Mouse (Mus musculus) lung, postnatal 0 days (tissue): Measurements from ENCODE around the gene B3galt2. TPM values are rescaled to one million over a fixed set of nuclear protein-coding genes. Genes with fewer than 3 reads are reported as not detected.

ENCODE experiments used
- ATAC-seq: fragments of 200-750 bp; cut with Nextera tagmentation; 2 replicates; pipeline ENCODE4 v1.8.0; 2017; ENCODE audit warnings: moderate library complexity
- DNase-seq: peaks from one replicate; pipeline ENCODE4 v3.0.0-alpha.2; 2016; ENCODE audit warnings: low spot score
- H3K27ac ChIP-seq: fragments of 300-500 bp; sonication (generic); 2 replicates; pipeline ENCODE4 v1.5.1; 2014; ENCODE audit warnings: antibody characterized with exemption, mild to moderate bottlenecking, low read length, mixed read lengths
- H3K27me3 ChIP-seq: fragments of 300-500 bp; sonication (generic); replicated peaks from 2 replicates; pipeline ENCODE4 v1.6.1; 2014; ENCODE audit warnings: low read length, mixed read lengths; ENCODE audit not compliant: insufficient read depth
- H3K36me3 ChIP-seq: fragments of 300-500 bp; sonication (generic); 2 replicates; pipeline ENCODE4 v1.6.1; 2014; ENCODE audit warnings: low read length, mixed read lengths; ENCODE audit not compliant: insufficient read depth
- H3K4me1 ChIP-seq: fragments of 300-500 bp; sonication (generic); 2 replicates; pipeline ENCODE4 v1.6.1; 2014; ENCODE audit warnings: antibody characterized with exemption, low read depth, low read length, mixed read lengths; ENCODE audit not compliant: insufficient read depth
- H3K4me2 ChIP-seq: fragments of 300-500 bp; sonication (generic); replicated peaks from 2 replicates; pipeline ENCODE4 v1.6.1; 2014; ENCODE audit warnings: low read depth, mild to moderate bottlenecking, low read length, moderate library complexity, mixed read lengths
- H3K4me3 ChIP-seq: fragments of 300-500 bp; sonication (generic); 2 replicates; pipeline ENCODE4 v1.5.1; 2014; ENCODE audit warnings: low read depth, low read length
- H3K9ac ChIP-seq: fragments of 300-500 bp; sonication (generic); replicated peaks from 2 replicates; pipeline ENCODE4 v1.6.1; 2014; ENCODE audit warnings: low read depth, mild to moderate bottlenecking
- H3K9me3 ChIP-seq: fragments of 300-500 bp; sonication (generic); 2 replicates; pipeline ENCODE4 v1.6.1; 2016; ENCODE audit warnings: low read length, mixed read lengths
- CTCF ChIP-seq: IDR thresholded peaks from 2 replicates; pipeline ENCODE4 v1.5.1; 2016; ENCODE audit warnings: antibody characterized with exemption, mild to moderate bottlenecking
- EP300 ChIP-seq: IDR thresholded peaks from 2 replicates; pipeline ENCODE4 v1.6.1; 2016; ENCODE audit warnings: antibody characterized with exemption, mild to moderate bottlenecking, control low read depth
- WGBS: fragments of 180-500 bp; shearing (Covaris S2); extraction: QIAGEN DNeasy Blood & Tissue Kit; methylation state at CpG from one replicate; pipeline ENCODE4 v1.1.7; 2014; 5-methylcytosine and 5-hydroxymethylcytosine counted together
- polyA plus RNA-seq: library from polyadenylated mRNA; unstranded; fragments of >200 nt; fragmentation: Nextera tagmentation; extraction: Ambion mirVana; gene quantifications from 2 replicates; pipeline ENCODE4 v1.2.1, GENCODE M21; 2015

Gene B3galt2
- polyA plus RNA-seq, 1 experiment from 2014 or later = 0.13 TPM

DNA sequence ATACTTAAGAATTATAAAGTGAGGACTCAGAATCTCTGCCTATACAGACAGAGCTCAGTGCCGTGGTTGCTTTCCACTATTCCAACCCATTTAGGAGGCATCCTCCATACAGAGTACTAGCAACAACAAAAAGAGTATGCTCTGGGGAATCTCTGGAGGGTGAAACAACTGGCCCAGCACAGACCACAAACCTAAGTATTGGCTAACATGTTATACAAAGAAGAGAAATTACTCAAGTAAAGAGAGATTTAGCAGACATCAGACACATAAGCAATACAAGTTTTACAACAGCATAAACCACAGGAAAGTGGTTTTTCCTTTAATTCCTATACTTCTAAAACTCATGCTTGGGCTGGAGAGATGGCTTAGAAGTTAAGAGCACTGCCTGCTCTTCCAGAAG lies 17.8 kb upstream of the B3galt2 start:
- no peak overlapping the region for H3K4me2 ChIP-seq
- H3K9me3 ChIP-seq = no peaks in the 10 kb centered on the region
- no peak overlapping the region for H3K27ac ChIP-seq
- no peak overlapping the region for H3K9ac ChIP-seq
- ATAC-seq = no peak
- no peak overlapping the region for H3K4me3 ChIP-seq
- no peaks in the 10 kb centered on the region for H3K4me1 ChIP-seq
- no peak for TF ChIP-seq EP300
- no peak for TF ChIP-seq CTCF
- no peak for DNase-seq
- H3K36me3 ChIP-seq = peaks cover 8% of the 10 kb centered on the region; the same call in 1 of the 2 replicates
- H3K27me3 ChIP-seq = no peaks in the 10 kb centered on the region
- 81% methylated on average over 1 of the region's 1 CpGs for WGBS

DNA sequence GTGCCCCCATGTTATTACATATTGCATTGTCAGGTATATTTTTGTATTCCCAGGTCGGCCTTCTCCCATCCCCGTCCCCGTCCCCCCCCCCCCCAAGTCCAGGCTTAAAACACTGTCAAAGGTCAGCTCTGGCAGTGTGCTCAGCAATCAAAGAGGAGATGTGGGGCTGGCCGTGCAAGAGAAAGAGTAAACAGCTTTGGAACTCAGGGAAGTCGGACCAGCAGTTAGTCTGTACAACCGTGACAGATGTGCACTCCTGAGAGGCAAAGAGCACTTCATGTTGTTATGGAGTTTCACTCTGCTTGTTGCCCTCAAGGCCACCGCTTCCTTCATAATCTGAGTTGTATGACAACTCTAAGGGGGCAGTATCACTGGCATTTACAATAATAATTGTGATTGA lies 9.1 kb upstream of the B3galt2 start:
- DNase-seq (no peak), ATAC-seq (0 out of 2 replicates have a peak, but pooled peaks have one; percentile 21)
- Histone ChIP-seq H3K4me3 (no peak overlapping the region), H3K27me3 (no peaks in the 10 kb centered on the region), H3K4me2 (no peak overlapping the region), H3K36me3 (0 out of 2 replicates have a peak, but pooled peaks cover 5% of the 10 kb centered on the region), H3K27ac (peak overlapping the region; percentile 16; the same call in 1 of the 2 replicates), H3K9me3 (no peaks in the 10 kb centered on the region), H3K4me1 (no peaks in the 10 kb centered on the region), H3K9ac (no peak overlapping the region)
- TF ChIP-seq EP300 = no peak
- no peak for TF ChIP-seq CTCF
- WGBS = 40% methylated on average over 7 of the region's 7 CpGs

DNA sequence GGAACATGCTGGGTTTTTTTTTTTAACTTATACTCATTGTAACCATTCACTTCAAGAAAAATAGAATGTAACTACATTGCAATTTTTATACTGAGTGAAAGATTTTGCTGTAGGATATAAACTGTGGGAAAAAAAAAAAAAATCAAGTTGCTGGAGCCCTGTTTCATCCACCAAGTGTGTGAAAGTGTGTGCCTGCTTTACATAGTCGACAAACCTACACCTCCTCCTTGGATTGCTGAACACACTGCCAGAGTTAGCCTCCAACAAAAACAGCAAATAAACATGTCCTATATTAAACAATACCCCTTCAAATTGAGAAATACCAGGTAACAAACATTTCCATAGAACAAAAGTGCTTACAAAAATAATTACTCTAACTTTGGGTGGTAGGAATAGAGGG lies 8.1 kb upstream of the B3galt2 start:
- H3K9me3 ChIP-seq = no peaks in the 10 kb centered on the region
- no peak for DNase-seq
- no peak for ATAC-seq
- no peaks in the 10 kb centered on the region for H3K27me3 ChIP-seq
- no peaks in the 10 kb centered on the region for H3K4me1 ChIP-seq
- 58% methylated on average over 1 of the region's 1 CpGs for WGBS
- H3K4me2 ChIP-seq = no peak overlapping the region
- H3K9ac ChIP-seq = no peak overlapping the region
- no peak overlapping the region for H3K27ac ChIP-seq
- no peak overlapping the region for H3K4me3 ChIP-seq
- TF ChIP-seq CTCF (no peak), EP300 (no peak)
- no peaks in the 10 kb centered on the region for H3K36me3 ChIP-seq

DNA sequence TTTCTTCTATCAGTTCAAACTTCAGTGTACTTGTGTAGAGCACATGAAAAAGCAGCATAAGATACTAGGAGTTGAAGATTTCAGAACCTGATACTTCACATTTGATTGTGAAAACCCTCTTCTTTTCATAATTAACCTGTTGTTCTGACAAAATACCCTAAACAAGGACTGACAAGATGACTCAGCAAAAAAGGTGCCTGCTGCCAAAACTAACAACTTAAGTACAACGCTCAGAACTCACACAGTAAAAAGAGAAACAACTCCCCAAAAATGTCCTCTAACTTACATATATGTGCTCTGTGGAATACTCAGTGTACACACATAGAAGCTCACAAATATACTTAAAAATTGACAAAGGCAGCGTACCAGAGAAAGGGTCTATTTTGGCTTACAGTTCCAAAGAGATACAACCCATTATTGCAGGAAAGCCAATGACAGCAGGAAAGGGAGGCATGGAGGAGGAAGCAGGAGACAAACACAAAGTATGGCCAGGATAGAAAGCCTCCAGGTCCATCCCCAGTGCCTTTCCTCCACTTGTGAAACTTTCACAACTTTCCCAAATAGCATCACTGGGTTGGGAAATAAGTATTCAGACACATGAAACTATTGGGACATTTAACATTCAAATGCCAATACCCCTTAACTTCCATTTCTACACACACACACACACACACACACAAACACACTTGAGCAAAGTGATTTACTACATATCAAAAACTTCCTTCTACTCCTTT lies 7.4 kb upstream of the B3galt2 start:
- DNase-seq (no peak), ATAC-seq (no peak)
- WGBS = 60% methylated on average over 2 of the region's 2 CpGs
- Histone ChIP-seq H3K27me3 (no peaks in the 10 kb centered on the region), H3K4me1 (no peaks in the 10 kb centered on the region), H3K4me3 (no peak overlapping the region), H3K36me3 (no peaks in the 10 kb centered on the region), H3K9ac (no peak overlapping the region), H3K27ac (no peak overlapping the region), H3K4me2 (no peak overlapping the region), H3K9me3 (no peaks in the 10 kb centered on the region)
- TF ChIP-seq CTCF (no peak), EP300 (no peak)

DNA sequence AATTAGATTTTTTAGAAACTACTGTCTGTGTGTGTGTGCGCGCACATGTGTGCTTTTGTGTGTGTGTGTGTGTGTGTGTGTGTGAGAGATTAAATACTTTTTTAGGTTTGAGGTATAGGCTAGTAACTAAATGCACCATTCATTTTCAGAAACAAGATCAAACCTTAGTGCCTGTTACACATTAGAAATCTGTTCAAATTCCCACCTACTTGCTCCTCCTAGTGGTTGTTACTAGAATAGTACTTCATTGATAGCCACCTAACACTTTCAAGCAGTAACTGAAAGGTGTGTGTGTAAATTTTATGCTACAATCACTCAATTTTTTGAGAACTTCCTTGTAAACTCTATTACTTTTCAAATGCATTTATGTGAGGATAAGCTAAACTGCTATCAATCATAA lies 3.8 kb downstream of the B3galt2 start:
- WGBS = 94% methylated on average over 2 of the region's 2 CpGs

DNA sequence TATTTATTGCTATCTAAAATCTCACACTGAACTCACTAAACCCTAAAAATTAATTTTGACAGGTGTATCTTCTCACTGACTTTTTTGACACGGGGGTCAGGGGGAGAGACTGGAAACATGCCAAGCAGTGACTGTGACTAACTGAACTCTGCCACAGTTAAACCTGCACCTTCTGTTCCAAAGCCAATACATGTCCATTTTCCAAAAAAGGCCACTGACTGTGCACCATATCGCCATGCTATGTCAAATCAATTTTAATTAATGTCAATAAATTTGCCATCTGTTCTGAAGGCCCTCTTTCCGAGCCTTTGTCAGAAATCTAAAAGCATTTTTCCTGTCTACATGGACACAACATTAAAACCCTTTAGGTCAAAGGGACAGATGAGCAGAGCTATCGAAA lies 4.9 kb downstream of the B3galt2 start:
- Histone ChIP-seq H3K4me1 (no peaks in the 10 kb centered on the region), H3K27me3 (no peaks in the 10 kb centered on the region), H3K9ac (no peak overlapping the region), H3K9me3 (no peaks in the 10 kb centered on the region), H3K4me2 (no peak overlapping the region), H3K27ac (no peak overlapping the region), H3K36me3 (peaks cover 3% of the 10 kb centered on the region; the same call in 1 of the 2 replicates), H3K4me3 (no peak overlapping the region)
- TF ChIP-seq EP300 = no peak
- no peak for DNase-seq
- no peak for ATAC-seq
- 74% methylated on average over 4 of the region's 4 CpGs for WGBS

More for the DNA sequence above, 3.8 kb downstream of the B3galt2 start:
- no peak overlapping the region for H3K4me2 ChIP-seq
- no peaks in the 10 kb centered on the region for H3K27me3 ChIP-seq
- no peaks in the 10 kb centered on the region for H3K9me3 ChIP-seq
- H3K36me3 ChIP-seq = no peaks in the 10 kb centered on the region
- H3K4me3 ChIP-seq = no peak overlapping the region
- no peak for ATAC-seq
- H3K4me1 ChIP-seq = no peaks in the 10 kb centered on the region
- TF ChIP-seq CTCF (peak; percentile 74), EP300 (no peak)
- H3K9ac ChIP-seq = no peak overlapping the region
- peak; percentile 74 for DNase-seq
- no peak overlapping the region for H3K27ac ChIP-seq
